Mouse (Mus musculus) lung, postnatal 0 days (tissue): ENCODE measurements around the gene Ipp.

Experiments used
- CTCF ChIP-seq: IDR thresholded peaks from 2 replicates; pipeline ENCODE4 v1.5.1; 2016; ENCODE audit warnings: antibody characterized with exemption, mild to moderate bottlenecking
- EP300 ChIP-seq: IDR thresholded peaks from 2 replicates; pipeline ENCODE4 v1.6.1; 2016; ENCODE audit warnings: antibody characterized with exemption, mild to moderate bottlenecking, control low read depth

- no peak for TF ChIP-seq CTCF
- no peak for TF ChIP-seq EP300
Observed at GRCm38 (mm10) chr4:116553035-116553434, 45.7 kb downstream of the Ipp start.
